Comparison of ENCODE assay signal across 18 mouse cellular contexts in the genomic region with DNA sequence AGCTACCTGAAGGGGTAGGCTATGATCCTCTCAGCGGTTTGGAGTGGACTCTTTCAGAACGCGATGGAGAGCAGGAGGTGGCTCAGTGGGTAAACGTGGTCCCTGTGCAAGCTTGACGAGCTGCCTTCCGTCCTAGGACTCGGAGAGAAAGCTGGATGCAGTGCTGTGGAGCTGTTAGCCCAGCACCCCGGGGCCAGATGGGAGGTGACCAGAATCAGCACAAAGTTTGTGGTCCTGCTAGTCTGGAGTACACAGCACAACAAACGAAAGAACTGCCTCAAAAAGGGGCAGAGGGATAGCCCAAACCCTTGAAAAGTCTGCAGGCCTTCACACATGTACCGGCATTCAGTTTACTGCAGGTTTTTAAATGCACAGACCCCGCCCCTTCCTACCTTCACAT.
"Had no signal": no experiment of that assay in that cellular context is flagged by ENCODE, and none has a peak within 500 bp of the region (broad histone marks: within the 10 kb centered on the region; RNA-seq: fewer than 3 reads in every experiment).

No protein-coding gene starts in this region.

- H3K4me2 ChIP-seq: lung, embryonic 15.5 days; midbrain, embryonic 11.5 days; midbrain, embryonic 13.5 days; midbrain, embryonic 15.5 days; neural tube, embryonic 12.5 days had no signal

- H3K4me3 ChIP-seq: lung, embryonic 15.5 days; megakaryocyte, embryonic 14.5 days; midbrain, embryonic 13.5 days; midbrain, embryonic 15.5 days; neural tube, embryonic 12.5 days had no signal

- H3K27me3 ChIP-seq: lung, embryonic 15.5 days; megakaryocyte, embryonic 14.5 days; midbrain, embryonic 13.5 days; midbrain, embryonic 15.5 days; neural tube, embryonic 12.5 days had no signal

- DNase-seq: liver, postnatal 0 days; lung, adult 2 months; lung, postnatal 14 days; lung, postnatal 36 days; right cerebral cortex, postnatal 14 days; right cerebral cortex, postnatal 4 days; spleen, adult 18-20 months; thymus, adult 18-20 months; thymus, postnatal 14 days; thymus, postnatal 36 days had no signal

- H3K27ac ChIP-seq: lung, embryonic 15.5 days; macrophage; midbrain, embryonic 13.5 days; midbrain, embryonic 15.5 days; neural tube, embryonic 12.5 days had no signal

- H3K36me3 ChIP-seq: midbrain, embryonic 15.5 days had no signal

- H3K9ac ChIP-seq: liver, postnatal 0 days; lung, embryonic 15.5 days; midbrain, embryonic 13.5 days; midbrain, embryonic 15.5 days; neural tube, embryonic 12.5 days had no signal

- ATAC-seq: liver, postnatal 0 days; lung, postnatal 0 days; midbrain, embryonic 13.5 days; midbrain, embryonic 15.5 days had no signal

- H3K9me3 ChIP-seq: lung, embryonic 15.5 days; megakaryocyte, embryonic 14.5 days; midbrain, embryonic 13.5 days; midbrain, embryonic 15.5 days; neural tube, embryonic 12.5 days had no signal

- H3K4me1 ChIP-seq: lung, embryonic 15.5 days; midbrain, embryonic 13.5 days; midbrain, embryonic 15.5 days; neural tube, embryonic 12.5 days had no signal
